Mouse (Mus musculus) megakaryocyte, embryonic 14.5 days (primary cell): Measurements from ENCODE around the gene Tprgl. TPM values are rescaled to one million over a fixed set of nuclear protein-coding genes. Genes with fewer than 3 reads are reported as not detected.

Experiments used
- H3K27me3 ChIP-seq: replicated peaks from 2 replicates; pipeline ENCODE3; 2012; ENCODE audit warnings: inconsistent platforms
- H3K36me3 ChIP-seq: replicated peaks from 2 replicates; pipeline ENCODE3; 2012; ENCODE audit warnings: low read length, inconsistent platforms, mixed read lengths
- H3K4me1 ChIP-seq: 2 replicates; pipeline ENCODE4 v1.6.1; 2012; ENCODE audit warnings: inconsistent platforms
- H3K4me3 ChIP-seq: replicated peaks from 2 replicates; pipeline ENCODE3; 2012; ENCODE audit warnings: moderate library complexity, mild to moderate bottlenecking, inconsistent platforms
- H3K9me3 ChIP-seq: 2 replicates; pipeline ENCODE4 v1.6.1; 2012; ENCODE audit warnings: inconsistent platforms
- FLI1 ChIP-seq: IDR thresholded peaks from 2 replicates; pipeline ENCODE4 v1.6.1; 2012; ENCODE audit warnings: low read length, inconsistent platforms, mixed read lengths
- GATA1 ChIP-seq: IDR thresholded peaks from 3 replicates; pipeline ENCODE4 v1.6.1; 2012; ENCODE audit warnings: mixed read lengths, low read length, inconsistent platforms, borderline replicate concordance
- polyA plus RNA-seq: library from polyadenylated mRNA; stranded (reverse); fragments of >175 nt; gene quantifications from 2 replicates; pipeline ENCODE4 v1.2.3, GENCODE M21; 2012; ENCODE audit warnings: low replicate concordance; ENCODE audit not compliant: insufficient read depth

The Tprgl gene
- polyA plus RNA-seq, 1 experiment, result 116 TPM

GRCm38 (mm10) chr4:154186002-154186537 lies 25.6 kb upstream of the Tprgl start:
- H3K4me3 ChIP-seq, result no peak overlapping the region
- H3K9me3 ChIP-seq, result no peaks in the 10 kb centered on the region
- TF ChIP-seq GATA1 (no peak), FLI1 (no peak)
- no peaks in the 10 kb centered on the region for H3K36me3 ChIP-seq
- peaks cover 73% of the 10 kb centered on the region for H3K27me3 ChIP-seq
- peaks cover 11% of the 10 kb centered on the region for H3K4me1 ChIP-seq

DNA sequence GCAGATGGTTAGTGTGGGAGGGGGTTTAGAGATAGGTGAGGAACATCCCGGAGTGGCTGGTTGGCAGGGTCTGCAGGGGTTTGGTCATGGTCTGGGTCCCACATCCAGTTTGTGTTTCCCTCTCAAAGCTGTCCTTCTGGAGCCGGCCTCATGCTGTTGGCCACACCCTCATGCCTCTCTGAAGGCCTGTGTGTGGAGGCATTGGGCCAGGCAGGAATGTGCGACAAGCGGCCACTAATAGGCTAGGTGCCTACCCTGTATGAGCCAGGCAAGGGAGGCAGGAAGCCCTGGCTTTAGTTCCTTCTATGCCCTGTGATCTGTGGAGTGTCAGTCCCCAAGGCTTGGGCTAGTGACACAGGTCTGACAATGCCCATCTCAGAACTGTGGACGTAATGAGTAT lies 24.5 kb upstream of the Tprgl start:
- Histone ChIP-seq H3K4me3 (no peak overlapping the region), H3K27me3 (peaks cover 69% of the 10 kb centered on the region), H3K36me3 (no peaks in the 10 kb centered on the region), H3K9me3 (no peaks in the 10 kb centered on the region), H3K4me1 (peaks cover 11% of the 10 kb centered on the region)
- TF ChIP-seq FLI1, result no peak
- TF ChIP-seq GATA1, result no peak

DNA sequence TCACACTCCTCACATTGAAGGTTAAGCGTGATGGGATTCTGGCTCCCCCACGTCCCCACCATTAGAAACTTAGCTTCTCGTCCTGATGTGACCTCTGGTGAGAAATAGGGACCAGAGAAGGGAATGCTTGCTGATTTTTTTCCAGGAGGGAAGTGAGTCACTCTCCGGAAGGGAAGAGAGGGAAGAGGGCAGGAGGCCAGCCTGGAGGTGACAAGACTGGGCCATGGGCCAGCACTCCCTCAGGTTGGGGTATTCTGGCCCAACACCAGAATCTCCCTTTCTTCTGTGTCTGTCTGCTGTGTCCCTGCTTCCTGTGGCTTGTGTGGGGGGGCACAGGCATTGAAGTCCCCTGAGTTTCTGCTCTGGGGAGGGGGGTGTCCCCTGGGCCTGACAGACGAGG lies 23.1 kb upstream of the Tprgl start:
- H3K36me3 ChIP-seq, result no peaks in the 10 kb centered on the region
- H3K4me1 ChIP-seq, result peaks cover 4% of the 10 kb centered on the region
- no peaks in the 10 kb centered on the region for H3K9me3 ChIP-seq
- H3K4me3 ChIP-seq, result no peak overlapping the region
- peaks cover 62% of the 10 kb centered on the region for H3K27me3 ChIP-seq
- TF ChIP-seq FLI1 (no peak), GATA1 (no peak)

DNA sequence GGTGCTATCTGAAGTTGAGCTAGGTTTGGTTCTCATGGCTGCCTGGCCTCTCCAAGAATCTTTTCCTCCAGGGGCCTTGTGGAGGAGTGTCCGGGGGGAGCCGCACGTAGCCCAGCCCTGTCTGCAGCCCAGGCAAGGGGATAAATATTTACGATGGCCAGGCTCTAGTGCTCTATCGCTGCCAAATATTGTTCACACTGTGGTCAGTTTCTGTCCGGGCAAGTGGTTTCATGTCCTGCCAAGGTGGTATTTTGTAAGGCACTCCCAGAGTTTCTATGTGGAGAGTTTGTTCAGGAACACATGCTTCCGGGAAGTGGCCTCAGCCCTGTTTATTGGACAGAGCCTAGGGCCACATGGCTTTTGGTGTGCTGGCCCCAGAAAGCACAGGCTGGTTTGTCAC lies 20.5 kb upstream of the Tprgl start:
- peaks cover 55% of the 10 kb centered on the region for H3K27me3 ChIP-seq
- no peaks in the 10 kb centered on the region for H3K4me1 ChIP-seq
- TF ChIP-seq FLI1 (no peak), GATA1 (no peak)
- H3K36me3 ChIP-seq, result no peaks in the 10 kb centered on the region
- H3K4me3 ChIP-seq, result no peak overlapping the region
- H3K9me3 ChIP-seq, result no peaks in the 10 kb centered on the region

DNA sequence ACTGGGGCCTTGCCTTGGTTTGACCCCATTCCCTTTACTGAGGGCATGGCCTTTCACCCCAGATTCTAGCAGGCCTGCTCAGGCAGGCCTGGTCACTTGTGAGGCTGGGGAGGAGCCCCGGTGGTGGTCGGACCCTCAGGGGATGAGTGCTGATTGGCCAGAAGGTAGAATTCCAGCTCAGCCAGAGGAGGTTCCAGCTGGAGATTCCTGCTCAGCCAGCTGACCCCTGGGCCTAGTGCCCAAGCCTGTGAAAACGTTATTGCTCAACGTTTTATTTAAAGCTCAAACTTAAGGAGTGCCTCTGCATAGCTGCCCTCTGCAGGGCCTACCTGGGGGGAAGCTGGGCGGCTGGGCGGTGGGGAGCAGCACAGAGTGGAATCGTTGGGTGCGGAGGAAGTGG lies 16.8 kb upstream of the Tprgl start:
- no peaks in the 10 kb centered on the region for H3K4me1 ChIP-seq
- no peaks in the 10 kb centered on the region for H3K36me3 ChIP-seq
- TF ChIP-seq FLI1 (no peak), GATA1 (no peak)
- peaks cover 63% of the 10 kb centered on the region for H3K27me3 ChIP-seq
- no peaks in the 10 kb centered on the region for H3K9me3 ChIP-seq
- H3K4me3 ChIP-seq, result no peak overlapping the region

DNA sequence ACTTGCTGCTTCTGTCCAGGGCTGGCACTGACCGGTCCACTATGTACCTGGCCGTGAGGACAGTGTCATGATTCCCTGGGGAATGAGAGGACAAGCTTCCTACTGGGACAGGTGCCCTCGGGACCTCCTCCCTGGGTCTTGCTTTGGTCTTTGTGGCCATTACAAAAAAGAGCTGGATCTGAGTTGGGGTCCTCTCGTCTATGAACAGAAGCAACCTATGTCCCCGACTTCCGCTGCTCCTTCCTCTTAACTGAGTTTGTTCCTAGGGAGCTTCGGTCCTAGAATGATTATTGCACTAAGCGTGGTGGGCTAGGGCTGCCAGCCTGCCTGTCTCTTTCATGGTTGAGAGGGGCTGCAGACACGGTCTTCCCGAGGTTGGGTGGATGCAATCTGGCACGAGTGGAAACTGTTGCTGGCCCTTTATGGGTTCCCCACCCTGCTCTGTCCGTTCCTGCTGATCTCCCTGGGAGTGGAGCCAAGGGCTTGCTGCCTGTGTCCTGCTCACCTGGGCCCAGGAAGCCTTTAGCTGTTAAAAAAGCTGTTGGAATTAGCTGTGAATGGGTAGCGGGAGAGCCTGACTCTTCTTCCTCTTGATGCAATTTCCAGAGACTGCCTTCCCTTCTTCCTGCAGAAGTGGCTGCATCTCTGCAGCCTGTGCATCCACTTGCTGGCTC lies 11.6 kb upstream of the Tprgl start:
- TF ChIP-seq FLI1 (no peak), GATA1 (no peak)
- Histone ChIP-seq H3K36me3 (no peaks in the 10 kb centered on the region), H3K4me3 (no peak overlapping the region), H3K27me3 (peaks cover 89% of the 10 kb centered on the region), H3K4me1 (peaks cover 10% of the 10 kb centered on the region), H3K9me3 (no peaks in the 10 kb centered on the region)

DNA sequence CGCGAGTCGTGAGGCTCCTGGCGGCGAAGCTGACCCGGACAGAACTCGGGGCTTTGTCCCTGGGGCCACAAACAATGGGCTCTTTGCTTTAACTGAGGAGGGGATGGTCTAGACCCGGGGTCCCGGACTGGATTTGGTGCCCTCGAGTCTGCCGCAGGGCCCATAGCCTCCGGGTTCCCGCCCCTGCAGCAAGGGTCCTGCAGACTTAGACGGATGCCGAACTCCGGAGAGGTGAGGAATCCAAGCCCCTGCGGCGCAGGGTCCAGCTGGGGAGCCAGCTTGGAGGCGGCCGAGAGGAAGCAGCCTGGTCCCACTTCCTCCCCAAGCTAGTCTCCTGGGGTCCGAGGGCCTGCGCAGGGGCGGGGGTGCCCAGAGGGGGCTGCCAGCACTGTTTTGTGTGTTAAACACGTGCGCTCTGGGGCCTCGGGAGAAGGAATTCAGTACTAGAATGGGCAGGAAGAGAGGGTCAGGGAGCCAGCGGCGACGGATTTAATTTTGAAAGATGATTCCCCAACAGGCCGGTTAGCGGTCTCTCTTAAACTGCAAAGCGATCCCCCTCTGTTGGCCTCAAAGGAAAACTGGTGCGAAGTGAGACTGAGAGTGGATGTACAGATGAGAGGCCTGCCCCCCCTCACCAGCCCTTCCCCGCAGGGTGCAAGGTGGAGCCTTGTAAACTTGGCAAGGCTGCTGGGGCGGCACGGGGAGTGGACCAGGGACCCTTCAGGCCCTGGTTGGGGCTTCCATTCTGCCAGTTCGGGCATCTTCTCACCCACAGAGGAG lies 10.9 kb upstream of the Tprgl start:
- H3K4me3 ChIP-seq, result no peak overlapping the region
- TF ChIP-seq GATA1, result no peak
- no peak for TF ChIP-seq FLI1
- H3K36me3 ChIP-seq, result no peaks in the 10 kb centered on the region
- H3K9me3 ChIP-seq, result peaks cover 3% of the 10 kb centered on the region; the same call in 1 of the 2 replicates
- H3K4me1 ChIP-seq, result peaks cover 10% of the 10 kb centered on the region
- H3K27me3 ChIP-seq, result peaks cover 83% of the 10 kb centered on the region

DNA sequence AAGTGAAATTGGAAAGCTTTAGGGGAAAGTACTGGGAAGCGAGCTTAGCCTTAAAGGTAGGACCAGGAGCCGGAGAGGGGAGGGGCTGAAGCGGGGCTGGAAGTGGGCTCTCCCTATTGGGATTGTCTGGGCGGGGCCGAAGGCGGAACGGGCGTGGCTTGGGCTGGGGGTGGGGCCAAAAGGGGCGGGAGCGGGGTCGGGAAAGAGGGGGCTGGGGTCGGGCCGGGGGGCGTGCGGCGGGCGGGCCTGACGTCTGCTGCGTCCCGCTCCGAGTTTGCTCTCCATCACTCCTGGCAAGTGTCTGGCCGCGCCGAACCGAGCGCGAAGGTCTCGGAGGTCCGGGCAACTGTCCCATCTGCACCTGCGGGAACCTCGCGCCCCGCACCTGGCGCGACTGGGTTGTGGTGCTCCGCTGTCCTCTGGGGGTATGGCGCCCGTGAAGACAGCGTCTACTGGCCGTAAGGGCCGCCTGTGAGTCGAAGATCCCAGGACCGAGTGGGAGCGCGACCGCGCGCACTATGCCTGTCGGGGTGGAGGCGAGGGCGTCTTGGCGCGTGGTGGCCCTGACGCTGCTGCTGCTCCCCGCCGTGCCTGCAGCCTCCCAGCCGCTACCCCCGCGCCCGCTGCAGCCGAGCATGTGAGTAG lies 10.2 kb upstream of the Tprgl start, which contains the start of gene Megf6:
Megf6 (plus strand) TSS at position 225 of the 645 bp plus-strand sequence.
- Histone ChIP-seq H3K4me1 (peaks cover 10% of the 10 kb centered on the region), H3K27me3 (peaks cover 79% of the 10 kb centered on the region), H3K36me3 (no peaks in the 10 kb centered on the region), H3K9me3 (peaks cover 3% of the 10 kb centered on the region; the same call in 1 of the 2 replicates), H3K4me3 (peak within 1 kb of the TSS; percentile 67)
- TF ChIP-seq GATA1 (no peak), FLI1 (no peak)

DNA sequence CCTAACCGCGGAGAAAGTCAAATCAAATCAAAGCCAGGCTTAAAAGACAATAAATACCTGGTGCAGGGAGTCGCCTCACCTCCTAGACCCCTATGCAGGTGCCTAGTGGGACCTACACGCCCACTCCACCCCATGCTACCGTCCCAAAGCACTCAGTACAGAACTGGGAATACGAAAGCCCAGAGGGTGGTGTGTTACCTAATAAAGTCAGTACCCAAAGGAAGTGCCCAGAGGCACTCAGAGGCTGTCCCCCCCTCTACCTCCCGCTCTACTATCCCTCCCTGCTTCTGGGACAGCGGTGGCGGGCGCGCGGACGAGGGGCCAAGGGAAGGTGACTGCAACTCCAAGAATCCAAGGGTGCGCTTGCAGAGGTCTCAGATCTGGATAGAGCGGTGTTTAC lies 9.6 kb upstream of the Tprgl start:
- Histone ChIP-seq H3K9me3 (peaks cover 3% of the 10 kb centered on the region; the same call in 1 of the 2 replicates), H3K4me3 (peak overlapping the region; percentile 46), H3K27me3 (peaks cover 76% of the 10 kb centered on the region), H3K36me3 (no peaks in the 10 kb centered on the region), H3K4me1 (peaks cover 10% of the 10 kb centered on the region)
- no peak for TF ChIP-seq FLI1
- TF ChIP-seq GATA1, result no peak
